Mouse (Mus musculus): Measurements from ENCODE around the gene Coa3.

GRCm38 (mm10) chr11:101326147-101326546 lies 47.2 kb upstream of the Coa3 start:
- TF ChIP-seq POLR2A (IDR thresholded peaks at IDR 0.05; ENCODE audit: insufficient read depth, low read depth, low read length): no peak
- TF ChIP-seq CTCF (IDR thresholded peaks at IDR 0.05; ENCODE audit: insufficient read depth, low read depth, low read length): no peak
